Mouse (Mus musculus) forebrain, embryonic 12.5 days (tissue): ENCODE data around the gene Ctnnd1. TPM values are rescaled to one million over a fixed set of nuclear protein-coding genes. Genes with fewer than 3 reads are reported as not detected.
A peak's percentile ranks its signal among the peaks of the same experiment; 100 is the strongest.

Experiments
- ATAC-seq: fragments of 200-750 bp; cut with Nextera tagmentation; 2 replicates; pipeline ENCODE4 v1.8.0; 2017; ENCODE audit warnings: moderate TSS enrichment; ENCODE audit not compliant: low FRiP score
- H3K27ac ChIP-seq: fragments of 300-500 bp; sonication (generic); 2 replicates; pipeline ENCODE4 v1.5.1; 2016; ENCODE audit warnings: mild to moderate bottlenecking
- H3K27me3 ChIP-seq: fragments of 300-500 bp; sonication (generic); 2 replicates; pipeline ENCODE4 v1.6.1; 2016; ENCODE audit warnings: mild to moderate bottlenecking
- H3K36me3 ChIP-seq: fragments of 300-500 bp; sonication (generic); replicated peaks from 2 replicates; pipeline ENCODE4 v1.6.1; 2016; ENCODE audit warnings: mild to moderate bottlenecking
- H3K4me1 ChIP-seq: fragments of 300-500 bp; sonication (generic); 2 replicates; pipeline ENCODE4 v1.6.1; 2016
- H3K4me2 ChIP-seq: fragments of 300-500 bp; sonication (generic); 2 replicates; pipeline ENCODE4 v1.6.1; 2016; ENCODE audit warnings: mild to moderate bottlenecking, moderate library complexity
- H3K4me3 ChIP-seq: fragments of 300-500 bp; sonication (generic); replicated peaks from 2 replicates; pipeline ENCODE4 v1.5.1; 2016; ENCODE audit warnings: mild to moderate bottlenecking
- H3K9ac ChIP-seq: fragments of 300-500 bp; sonication (generic); 2 replicates; pipeline ENCODE4 v1.6.1; 2016; ENCODE audit warnings: mild to moderate bottlenecking
- H3K9me3 ChIP-seq: fragments of 300-500 bp; sonication (generic); 2 replicates; pipeline ENCODE4 v1.6.1; 2016
- WGBS: fragments of 180-500 bp; shearing (Covaris S2); methylation state at CpG from one replicate; pipeline ENCODE4 v1.1.7; 2016; 5-methylcytosine and 5-hydroxymethylcytosine counted together
- polyA plus RNA-seq: library from polyadenylated mRNA; unstranded; fragments of >200 nt; fragmentation: Nextera tagmentation; extraction: Ambion mirVana; gene quantifications from 2 replicates; pipeline ENCODE4 v1.2.1, GENCODE M21; 2016

Ctnnd1 gene
- polyA plus RNA-seq, 1 experiment from 2014 or later: 53.6 TPM

GRCm38 (mm10) chr2:84623428-84624119, 27.0 kb downstream of the Ctnnd1 start:
- Histone ChIP-seq H3K4me3 (no peak overlapping the region), H3K4me2 (no peak overlapping the region), H3K9me3 (no peaks in the 10 kb centered on the region), H3K9ac (no peak overlapping the region), H3K4me1 (no peaks in the 10 kb centered on the region), H3K36me3 (peaks cover 42% of the 10 kb centered on the region), H3K27me3 (no peaks in the 10 kb centered on the region), H3K27ac (no peak overlapping the region)
- WGBS: 95% methylated on average over 3 of the region's 3 CpGs
- ATAC-seq: no peak

GRCm38 (mm10) chr2:84622668-84623067, 27.9 kb downstream of the Ctnnd1 start:
- no peak for ATAC-seq
- Histone ChIP-seq H3K4me3 (no peak overlapping the region), H3K27me3 (no peaks in the 10 kb centered on the region), H3K4me1 (no peaks in the 10 kb centered on the region), H3K4me2 (no peak overlapping the region), H3K27ac (no peak overlapping the region), H3K36me3 (peaks cover 43% of the 10 kb centered on the region), H3K9me3 (no peaks in the 10 kb centered on the region), H3K9ac (no peak overlapping the region)
- 85% methylated on average over 2 of the region's 2 CpGs for WGBS

- no peak for ATAC-seq
- Histone ChIP-seq H3K27ac (no peak overlapping the region), H3K9me3 (no peaks in the 10 kb centered on the region), H3K9ac (no peak overlapping the region), H3K36me3 (peaks cover 67% of the 10 kb centered on the region), H3K27me3 (no peaks in the 10 kb centered on the region), H3K4me2 (no peak overlapping the region), H3K4me3 (no peak overlapping the region), H3K4me1 (no peaks in the 10 kb centered on the region)
- 94% methylated on average over 21 of the region's 21 CpGs for WGBS
Observed at GRCm38 (mm10) chr2:84619646-84620340, 30.8 kb downstream of the Ctnnd1 start.

- 85% methylated on average over 2 of the region's 2 CpGs for WGBS
- no peak overlapping the region for H3K27ac ChIP-seq
Observed at GRCm38 (mm10) chr2:84618914-84619313, 31.7 kb downstream of the Ctnnd1 start.

GRCm38 (mm10) chr2:84617637-84618515, 32.7 kb downstream of the Ctnnd1 start:
- no peak overlapping the region for H3K4me3 ChIP-seq
- H3K9me3 ChIP-seq: no peaks in the 10 kb centered on the region
- H3K27me3 ChIP-seq: no peaks in the 10 kb centered on the region
- H3K36me3 ChIP-seq: peaks cover 77% of the 10 kb centered on the region
- no peak overlapping the region for H3K27ac ChIP-seq
- H3K4me1 ChIP-seq: no peaks in the 10 kb centered on the region
- peak; percentile 76 for ATAC-seq
- no peak overlapping the region for H3K9ac ChIP-seq
- 72% methylated on average over 3 of the region's 3 CpGs for WGBS
- H3K4me2 ChIP-seq: no peak overlapping the region

More at GRCm38 (mm10) chr2:84618914-84619313, 31.7 kb downstream of the Ctnnd1 start:
- H3K36me3 ChIP-seq: peaks cover 66% of the 10 kb centered on the region
- H3K27me3 ChIP-seq: no peaks in the 10 kb centered on the region
- no peak overlapping the region for H3K4me2 ChIP-seq
- H3K4me3 ChIP-seq: no peak overlapping the region
- no peak overlapping the region for H3K9ac ChIP-seq
- ATAC-seq: no peak
- H3K9me3 ChIP-seq: no peaks in the 10 kb centered on the region
- H3K4me1 ChIP-seq: no peaks in the 10 kb centered on the region

GRCm38 (mm10) chr2:84612764-84613163, 37.8 kb downstream of the Ctnnd1 start:
- 95% methylated on average over 6 of the region's 6 CpGs for WGBS
- Histone ChIP-seq H3K4me2 (no peak overlapping the region), H3K9me3 (no peaks in the 10 kb centered on the region), H3K4me3 (no peak overlapping the region), H3K4me1 (no peaks in the 10 kb centered on the region), H3K27me3 (no peaks in the 10 kb centered on the region), H3K27ac (no peak overlapping the region), H3K9ac (no peak overlapping the region), H3K36me3 (peaks cover 91% of the 10 kb centered on the region)
- no peak for ATAC-seq

GRCm38 (mm10) chr2:84607842-84608241, 42.7 kb downstream of the Ctnnd1 start:
- H3K4me3 ChIP-seq: no peak overlapping the region
- H3K9ac ChIP-seq: no peak overlapping the region
- no peaks in the 10 kb centered on the region for H3K9me3 ChIP-seq
- ATAC-seq: no peak
- H3K27ac ChIP-seq: no peak overlapping the region
- no peaks in the 10 kb centered on the region for H3K4me1 ChIP-seq
- no peak overlapping the region for H3K4me2 ChIP-seq
- 96% methylated on average over 1 of the region's 1 CpGs for WGBS
- H3K36me3 ChIP-seq: peaks cover 80% of the 10 kb centered on the region
- no peaks in the 10 kb centered on the region for H3K27me3 ChIP-seq

GRCm38 (mm10) chr2:84600977-84601376, 49.6 kb downstream of the Ctnnd1 start:
- Histone ChIP-seq H3K4me1 (no peaks in the 10 kb centered on the region), H3K9ac (no peak overlapping the region), H3K27ac (no peak overlapping the region), H3K4me2 (no peak overlapping the region), H3K27me3 (no peaks in the 10 kb centered on the region), H3K9me3 (no peaks in the 10 kb centered on the region), H3K36me3 (peaks cover 62% of the 10 kb centered on the region), H3K4me3 (no peak overlapping the region)
- 66% methylated on average over 2 of the region's 2 CpGs for WGBS
- no peak for ATAC-seq

GRCm38 (mm10) chr2:84599270-84599888, 51.2 kb downstream of the Ctnnd1 start:
- WGBS: 94% methylated on average over 6 of the region's 6 CpGs
- Histone ChIP-seq H3K9me3 (no peaks in the 10 kb centered on the region), H3K4me3 (no peak overlapping the region), H3K9ac (no peak overlapping the region), H3K27ac (no peak overlapping the region), H3K4me2 (no peak overlapping the region), H3K36me3 (peaks cover 53% of the 10 kb centered on the region), H3K27me3 (no peaks in the 10 kb centered on the region), H3K4me1 (no peaks in the 10 kb centered on the region)
- ATAC-seq: no peak

- 93% methylated on average over 1 of the region's 1 CpGs for WGBS
- no peak overlapping the region for H3K9ac ChIP-seq
- peaks cover 32% of the 10 kb centered on the region for H3K36me3 ChIP-seq
- no peaks in the 10 kb centered on the region for H3K9me3 ChIP-seq
- H3K4me1 ChIP-seq: no peaks in the 10 kb centered on the region
- H3K27me3 ChIP-seq: no peaks in the 10 kb centered on the region
- no peak for ATAC-seq
- H3K4me2 ChIP-seq: no peak overlapping the region
- H3K27ac ChIP-seq: no peak overlapping the region
- no peak overlapping the region for H3K4me3 ChIP-seq
Observed at GRCm38 (mm10) chr2:84597123-84597522, 53.4 kb downstream of the Ctnnd1 start.

- H3K9me3 ChIP-seq: no peaks in the 10 kb centered on the region
- no peak overlapping the region for H3K4me2 ChIP-seq
- H3K9ac ChIP-seq: no peak overlapping the region
- H3K36me3 ChIP-seq: 0 out of 2 replicates have a peak, but pooled peaks cover 9% of the 10 kb centered on the region
- WGBS: 96% methylated on average over 8 of the region's 8 CpGs
- no peak overlapping the region for H3K4me3 ChIP-seq
- no peaks in the 10 kb centered on the region for H3K27me3 ChIP-seq
- no peak overlapping the region for H3K27ac ChIP-seq
- ATAC-seq: no peak
- H3K4me1 ChIP-seq: no peaks in the 10 kb centered on the region
Observed at GRCm38 (mm10) chr2:84592801-84593200, 57.8 kb downstream of the Ctnnd1 start.

GRCm38 (mm10) chr2:84585700-84586099, 64.9 kb downstream of the Ctnnd1 start:
- ATAC-seq: no peak
- no peak overlapping the region for H3K27ac ChIP-seq
- no peaks in the 10 kb centered on the region for H3K27me3 ChIP-seq
- H3K36me3 ChIP-seq: peaks cover 7% of the 10 kb centered on the region; the same call in 1 of the 2 replicates
- no peak overlapping the region for H3K9ac ChIP-seq
- 90% methylated on average over 8 of the region's 8 CpGs for WGBS
- no peaks in the 10 kb centered on the region for H3K4me1 ChIP-seq
- H3K4me3 ChIP-seq: no peak overlapping the region
- H3K4me2 ChIP-seq: no peak overlapping the region
- H3K9me3 ChIP-seq: no peaks in the 10 kb centered on the region
